Mouse (Mus musculus): ENCODE data around the gene Marco. TPM values are rescaled to one million over a fixed set of nuclear protein-coding genes. Genes with fewer than 3 reads are reported as not detected.

Gene Marco
- under 1 TPM in 1 of 2 experiments, not detected in 1; 0.14 TPM for total RNA-seq (2021)
- long read RNA-seq, experiment 1, partial matches to known transcripts, result 0 of 1 reads
- long read RNA-seq, experiment 1, other reads (novel, unspliced or antisense), result 0 of 1 reads
- long read RNA-seq, experiment 2, result 0 reads

DNA sequence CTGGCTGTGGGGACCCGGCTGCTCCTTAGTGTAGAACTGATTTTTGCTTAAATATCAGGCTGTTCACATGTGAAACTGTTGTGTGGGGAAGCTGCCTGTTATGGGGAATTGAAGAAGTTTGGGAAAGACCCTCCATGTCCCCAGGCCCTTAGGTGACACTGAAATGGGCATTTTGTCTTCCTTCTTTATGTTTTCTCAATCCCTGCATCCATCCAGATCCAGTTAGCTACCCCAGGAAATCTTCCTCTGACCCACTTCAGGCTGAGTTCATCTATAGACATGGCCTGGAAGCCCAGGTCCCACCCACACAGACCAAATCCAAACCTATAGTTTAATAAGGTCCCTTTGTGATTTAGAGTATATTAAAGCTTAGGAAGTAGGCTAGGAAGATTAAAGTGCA is at the start of gene Marco:
Gene Marco, minus strand, starts transcription at position 101 of the 400 bp plus-strand sequence.
- no peak for DNase-seq

- no peak for DNase-seq
These were observed 34.7 kb upstream of the Marco start for GRCm38 (mm10) chr1:120539506-120540029.

DNA sequence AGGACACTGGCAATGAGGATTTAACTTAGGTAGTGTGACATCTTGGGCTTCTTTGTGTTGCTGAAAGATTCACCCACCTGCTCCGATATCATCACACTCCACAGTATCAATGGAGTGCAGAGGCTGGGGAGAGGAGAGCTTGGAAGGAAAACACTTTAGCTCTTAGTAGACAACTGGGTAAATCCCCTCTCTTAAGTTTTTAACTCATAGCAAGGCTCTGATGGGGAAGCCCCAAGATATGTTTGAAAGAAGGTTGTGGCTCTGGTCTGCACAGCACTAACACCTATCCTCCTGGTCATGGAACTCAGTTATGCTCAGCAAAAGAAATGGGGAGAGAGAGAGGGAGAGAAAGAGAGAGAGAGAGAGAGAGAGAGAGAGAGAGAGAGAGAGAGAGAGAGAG is 32.2 kb upstream of the Marco start:
- DNase-seq, result no peak

GRCm38 (mm10) chr1:120535919-120536318 is 31.1 kb upstream of the Marco start:
- DNase-seq, result no peak

GRCm38 (mm10) chr1:120532321-120532916 is 27.6 kb upstream of the Marco start:
- no peak for DNase-seq

DNA sequence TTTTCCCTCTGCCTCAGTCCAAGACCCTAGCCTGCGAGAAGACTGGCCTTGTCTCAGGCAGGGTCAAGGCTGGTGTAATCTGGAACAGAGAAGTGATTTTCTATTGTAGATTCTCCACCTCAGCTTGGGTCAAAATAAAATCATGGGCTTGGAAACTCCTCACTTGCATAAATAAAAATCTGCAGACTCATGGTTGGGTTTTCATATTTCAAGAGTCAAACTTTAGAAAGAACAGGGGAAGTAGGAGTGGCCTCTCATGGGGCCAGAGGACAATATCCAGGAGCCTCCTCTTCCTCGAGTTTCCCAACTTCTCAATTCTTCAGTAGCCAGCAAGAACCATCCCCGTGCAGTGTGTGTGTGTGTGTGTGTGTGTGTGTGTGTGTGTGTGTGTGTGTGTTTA is 26.9 kb upstream of the Marco start:
- no peak for DNase-seq

GRCm38 (mm10) chr1:120529881-120530280 is 25.1 kb upstream of the Marco start:
- no peak for DNase-seq

DNA sequence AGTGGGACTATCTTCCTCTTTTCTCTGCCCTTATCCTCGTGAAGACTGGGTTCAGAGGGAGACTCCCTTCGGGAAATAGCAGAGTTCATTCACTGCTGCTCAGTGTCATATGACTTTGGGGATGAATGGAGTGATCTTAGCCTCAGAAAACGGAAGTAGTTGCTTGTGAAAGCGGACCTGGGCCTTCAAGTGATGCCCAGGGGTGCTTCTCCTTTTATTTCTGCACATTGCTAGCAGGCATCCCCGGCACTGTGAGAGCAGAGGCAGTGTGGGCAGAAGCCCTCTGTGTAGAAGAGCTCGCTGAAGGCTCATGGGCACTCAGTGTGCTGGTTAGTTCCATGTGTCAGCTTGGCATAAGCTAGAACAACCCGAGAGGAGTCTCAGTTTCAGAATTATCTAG is 12.8 kb upstream of the Marco start:
- no peak for DNase-seq

DNA sequence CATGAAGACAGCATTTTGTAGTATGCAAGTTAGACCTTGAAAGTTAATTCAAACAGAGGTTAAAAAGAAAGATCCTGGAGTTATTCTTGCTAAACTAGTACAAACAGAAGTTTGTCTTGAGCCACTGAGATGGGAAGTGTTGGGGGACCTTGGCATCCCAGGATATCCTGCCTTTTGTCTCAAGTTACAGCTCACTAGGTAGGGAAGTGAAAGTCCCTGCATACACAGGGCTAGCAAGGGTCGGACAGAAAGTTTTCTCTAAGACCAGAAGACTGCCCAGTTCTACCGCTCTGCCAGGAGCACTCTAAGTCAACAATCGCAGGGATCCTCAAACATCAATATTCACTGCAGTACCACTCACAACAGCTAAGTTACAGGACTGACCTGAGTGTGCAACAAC is 5.5 kb upstream of the Marco start:
- DNase-seq, result no peak

- no peak for DNase-seq
These were observed 4.2 kb upstream of the Marco start for GRCm38 (mm10) chr1:120508976-120509375.

GRCm38 (mm10) chr1:120504046-120504710 is 646 bp downstream of the Marco start:
- DNase-seq, result no peak

DNA sequence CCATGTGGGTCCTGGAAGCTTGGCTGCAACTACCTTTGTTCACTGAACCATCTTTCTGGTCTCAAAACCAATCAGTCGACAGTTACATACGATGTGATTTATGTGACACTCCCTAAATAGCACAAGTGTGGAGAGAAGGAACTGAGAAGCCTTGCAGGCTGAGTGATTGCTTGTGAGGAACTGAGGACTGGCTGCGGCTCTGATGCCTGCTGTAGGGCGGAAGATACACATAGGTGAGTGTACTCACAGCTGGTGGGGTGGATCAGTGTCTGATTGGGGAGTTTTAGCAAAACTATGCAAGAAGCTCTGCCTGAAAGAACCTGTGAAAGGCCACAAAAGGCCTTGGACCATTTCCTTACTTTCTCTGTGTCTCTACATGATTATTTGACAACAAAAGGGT is 3.3 kb downstream of the Marco start:
- DNase-seq, result no peak

GRCm38 (mm10) chr1:120498036-120498435 is 6.8 kb downstream of the Marco start:
- DNase-seq, result no peak

GRCm38 (mm10) chr1:120480937-120481336 is 23.9 kb downstream of the Marco start:
- no peak for DNase-seq

DNA sequence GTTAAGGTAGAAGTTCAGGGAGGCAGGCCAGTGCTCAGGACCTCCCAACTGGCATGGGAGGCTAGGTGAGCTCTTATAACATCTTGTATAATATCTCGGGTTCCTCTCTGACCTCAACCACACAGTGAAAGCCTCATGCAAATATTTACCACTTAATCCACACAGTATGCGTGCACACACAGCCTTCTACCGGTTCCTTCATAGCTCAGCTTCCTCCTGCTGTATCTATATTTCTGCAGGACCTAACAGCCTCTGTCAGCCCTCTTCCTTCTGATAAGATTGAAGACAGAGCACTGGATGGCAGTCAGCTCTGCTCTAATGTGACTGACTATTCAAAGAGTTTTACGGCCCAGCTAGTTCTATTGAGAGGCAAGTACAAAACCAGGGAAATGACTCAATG is 30.0 kb downstream of the Marco start:
- no peak for DNase-seq

- peak; percentile 63 for DNase-seq
These were observed 35.9 kb downstream of the Marco start for GRCm38 (mm10) chr1:120468891-120469290.

- DNase-seq, result no peak
These were observed 37.5 kb downstream of the Marco start for GRCm38 (mm10) chr1:120467323-120467722.

DNA sequence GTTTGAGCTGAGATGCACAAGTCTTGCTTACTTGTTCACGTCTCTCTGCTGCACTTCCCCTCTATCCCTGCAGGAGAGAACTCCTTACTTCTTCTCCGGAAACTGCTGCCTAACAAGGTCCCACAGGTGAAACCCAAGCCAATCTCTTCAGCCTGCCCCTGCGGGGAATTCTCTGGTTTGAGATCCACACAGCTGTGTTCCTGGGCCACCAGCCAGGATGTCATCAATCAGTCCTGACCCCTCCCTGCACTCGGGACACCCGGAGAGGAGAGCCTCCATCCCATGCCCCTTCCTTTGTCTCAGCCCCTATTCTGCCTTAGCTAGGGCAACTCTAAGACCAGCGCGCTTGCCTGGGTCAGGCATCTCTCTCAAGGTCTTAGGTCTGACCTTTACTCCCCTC is 38.1 kb downstream of the Marco start:
- peak; percentile 32 for DNase-seq

- DNase-seq, result no peak
These were observed 45.8 kb downstream of the Marco start for GRCm38 (mm10) chr1:120459032-120459431.

- no peak for DNase-seq
These were observed 46.3 kb downstream of the Marco start for GRCm38 (mm10) chr1:120458524-120458923.

DNA sequence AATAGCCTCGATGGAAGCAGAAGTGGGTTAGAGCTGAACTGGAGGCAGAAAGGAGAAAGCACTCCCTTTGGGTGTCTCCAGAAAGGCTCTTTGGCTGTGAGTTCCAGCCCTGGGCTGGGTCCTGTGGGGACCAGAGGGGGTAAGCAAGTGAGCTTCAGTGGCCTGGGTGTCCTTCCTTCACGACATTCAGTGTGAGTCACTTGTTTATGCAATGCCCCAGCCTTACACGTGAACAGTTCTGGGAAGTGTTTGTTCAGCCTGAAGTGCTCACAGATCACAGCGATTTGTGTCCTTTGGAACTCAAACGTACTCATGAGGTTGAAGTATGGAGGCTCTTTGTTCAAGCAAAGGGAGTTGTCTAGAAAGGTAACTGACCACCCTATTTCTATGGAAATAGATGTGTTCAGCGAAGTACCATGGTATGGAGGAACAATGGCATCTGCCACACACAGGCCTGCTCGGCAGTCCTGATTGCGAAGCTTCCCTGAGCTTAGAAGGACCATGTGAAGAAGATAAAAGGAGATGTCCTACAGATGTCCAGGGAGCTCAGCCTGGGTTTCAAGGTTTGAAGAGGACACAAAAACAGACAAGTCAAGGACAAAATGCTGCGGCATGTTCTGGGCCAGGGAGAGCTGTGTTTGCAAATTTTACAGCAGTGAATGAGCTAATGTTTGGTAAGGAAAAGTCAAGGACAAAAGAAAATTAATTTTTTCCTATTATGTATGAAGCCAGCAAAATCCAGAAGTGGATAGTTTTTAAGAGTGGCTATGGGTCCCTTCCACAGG is 53.1 kb downstream of the Marco start:
- DNase-seq, result no peak

- DNase-seq, result no peak
These were observed 55.2 kb downstream of the Marco start for GRCm38 (mm10) chr1:120449662-120450061.

DNA sequence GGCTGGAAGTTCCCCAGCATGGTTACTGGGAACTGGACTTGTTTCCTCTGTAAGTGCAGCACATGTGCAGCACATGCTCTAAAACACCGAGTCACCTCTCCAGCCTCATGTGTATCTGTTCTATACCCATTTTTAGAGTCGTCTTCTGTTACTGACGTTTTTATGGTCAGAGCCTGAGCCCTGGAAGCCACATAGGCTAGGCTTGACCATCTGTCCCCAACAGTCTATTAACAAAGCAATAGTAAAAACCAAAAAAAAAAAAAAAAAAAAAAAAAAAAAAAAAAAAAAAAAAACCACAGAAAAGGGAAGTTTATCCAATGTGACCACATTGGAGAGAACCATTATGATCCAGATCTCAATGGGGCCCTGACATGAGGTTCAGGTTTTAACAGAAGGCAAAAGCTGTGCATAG is 61.6 kb downstream of the Marco start:
- no peak for DNase-seq
